Mouse (Mus musculus) heart, adult 2 months (tissue): ENCODE results near the gene Ghrh.

Experiments
- CTCF ChIP-seq: fragments of 200-600 bp; IDR thresholded peaks from 2 replicates; pipeline ENCODE4 v1.8.1; 2022; ENCODE audit warnings: antibody characterized with exemption, mild to moderate bottlenecking, moderate library complexity
- POLR2A ChIP-seq: fragments of 200-500 bp; IDR thresholded peaks from 2 replicates; pipeline ENCODE4 v1.6.1; 2011; ENCODE audit warnings: mild to moderate bottlenecking, low read depth, low read length, control low read depth; ENCODE audit not compliant: insufficient read depth

GRCm38 (mm10) chr2:157296105-157296689 lies 51.1 kb downstream of the Ghrh start:
- TF ChIP-seq POLR2A (no peak), CTCF (no peak)
